Mouse (Mus musculus): Measurements from ENCODE around the gene Gas7. TPM values are rescaled to one million over a fixed set of nuclear protein-coding genes. Genes with fewer than 3 reads are reported as not detected.

Gas7 gene
- polyA plus RNA-seq, 1 experiment from 2014 or later = 3.5 TPM

DNA sequence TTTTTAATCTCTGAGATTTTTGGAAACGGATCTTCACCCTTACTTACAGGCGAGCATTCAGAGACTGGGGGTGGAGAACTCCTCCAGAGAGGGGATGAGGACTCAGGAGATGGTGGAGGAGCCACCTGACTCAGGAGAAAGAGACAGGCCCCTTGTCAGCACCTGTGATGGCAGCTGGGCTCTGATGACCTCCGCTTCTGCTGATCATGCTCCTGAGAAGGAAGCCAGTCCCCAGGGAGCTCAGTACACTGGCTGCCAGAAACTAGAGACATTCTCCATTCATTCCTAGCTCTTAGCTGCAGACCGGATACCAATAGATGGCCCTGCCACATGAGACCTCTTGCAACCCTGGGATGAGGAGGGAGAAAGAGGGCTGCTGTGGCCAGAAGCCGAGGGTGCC is 187.6 kb downstream of the Gas7 start:
- WGBS = 84% methylated on average over 5 of the region's 5 CpGs
- H3K4me1 ChIP-seq = no peaks in the 10 kb centered on the region
- no peak overlapping the region for H3K4me2 ChIP-seq (replicated peaks)
- ATAC-seq (ENCODE audit: low FRiP score, low read depth) = no peak
- H3K4me3 ChIP-seq = no peak overlapping the region
- no peaks in the 10 kb centered on the region for H3K27me3 ChIP-seq
- no peak overlapping the region for H3K27ac ChIP-seq (replicated peaks)
- H3K9me3 ChIP-seq = no peaks in the 10 kb centered on the region
- H3K36me3 ChIP-seq = no peaks in the 10 kb centered on the region
- H3K9ac ChIP-seq (replicated peaks) = no peak overlapping the region

GRCm38 (mm10) chr11:67643465-67643864 is 188.2 kb downstream of the Gas7 start:
- H3K27ac ChIP-seq (replicated peaks) = no peak overlapping the region
- no peak overlapping the region for H3K4me2 ChIP-seq (replicated peaks)
- no peak overlapping the region for H3K4me3 ChIP-seq
- 86% methylated on average over 3 of the region's 3 CpGs for WGBS
- no peaks in the 10 kb centered on the region for H3K4me1 ChIP-seq
- H3K27me3 ChIP-seq = no peaks in the 10 kb centered on the region
- ATAC-seq (ENCODE audit: low FRiP score, low read depth) = no peak
- H3K36me3 ChIP-seq = no peaks in the 10 kb centered on the region
- no peak overlapping the region for H3K9ac ChIP-seq (replicated peaks)
- H3K9me3 ChIP-seq = no peaks in the 10 kb centered on the region

- no peak for ATAC-seq (ENCODE audit: low FRiP score, low read depth)
- Histone ChIP-seq H3K4me1 (no peaks in the 10 kb centered on the region), H3K9ac (replicated peaks) (no peak overlapping the region), H3K4me3 (no peak overlapping the region), H3K27ac (replicated peaks) (no peak overlapping the region), H3K4me2 (replicated peaks) (no peak overlapping the region), H3K27me3 (no peaks in the 10 kb centered on the region), H3K36me3 (no peaks in the 10 kb centered on the region), H3K9me3 (no peaks in the 10 kb centered on the region)
- 87% methylated on average over 6 of the region's 6 CpGs for WGBS
Observed at GRCm38 (mm10) chr11:67644632-67645149, 189.5 kb downstream of the Gas7 start.

GRCm38 (mm10) chr11:67647745-67648144 is 192.5 kb downstream of the Gas7 start:
- ATAC-seq (ENCODE audit: low FRiP score, low read depth) = no peak
- no peak overlapping the region for H3K4me2 ChIP-seq (replicated peaks)
- peaks cover 8% of the 10 kb centered on the region; the same call in 1 of the 2 replicates for H3K4me1 ChIP-seq
- no peak overlapping the region for H3K4me3 ChIP-seq
- H3K27ac ChIP-seq (replicated peaks) = no peak overlapping the region
- no peaks in the 10 kb centered on the region for H3K9me3 ChIP-seq
- H3K9ac ChIP-seq (replicated peaks) = no peak overlapping the region
- no peaks in the 10 kb centered on the region for H3K36me3 ChIP-seq
- no peaks in the 10 kb centered on the region for H3K27me3 ChIP-seq
- WGBS = 29% methylated on average over 5 of the region's 5 CpGs

- 82% methylated on average over 11 of the region's 11 CpGs for WGBS
Observed at GRCm38 (mm10) chr11:67648651-67649407, 193.6 kb downstream of the Gas7 start.

DNA sequence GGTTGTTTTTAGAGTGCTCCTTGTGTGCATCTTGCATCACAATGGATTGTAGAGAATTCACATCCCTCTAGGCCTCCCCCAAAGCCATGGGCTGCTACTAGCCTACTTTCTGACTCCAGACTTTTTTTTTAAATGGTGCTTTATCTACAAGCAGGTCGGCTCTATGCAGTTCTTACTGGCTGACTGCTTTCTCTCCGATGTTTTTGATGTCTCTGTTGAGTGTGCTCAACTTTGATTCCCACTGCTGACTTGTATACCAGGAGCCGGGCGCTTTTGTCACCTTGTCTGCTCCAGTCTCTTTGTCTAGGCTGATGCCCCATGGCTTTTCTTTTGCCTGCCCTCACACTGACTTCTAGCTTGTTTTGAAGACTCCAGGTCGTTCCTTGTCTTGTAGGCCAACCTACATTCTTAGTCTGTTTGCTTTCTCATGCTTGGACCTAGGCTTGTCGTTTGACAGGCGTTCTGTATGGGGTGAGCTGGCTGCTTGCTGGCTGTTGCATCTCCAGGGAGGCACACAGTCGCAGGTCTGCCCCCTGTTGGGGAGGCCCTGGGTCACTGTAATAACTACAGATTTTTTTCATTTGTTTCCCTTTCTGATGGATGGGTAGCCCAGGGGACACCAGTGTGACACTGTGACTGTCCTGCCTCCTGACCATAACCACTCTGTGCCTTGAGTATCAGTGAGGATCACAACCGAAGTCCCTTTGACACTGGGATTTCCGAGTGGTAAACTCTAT is 194.9 kb downstream of the Gas7 start:
- peaks cover 13% of the 10 kb centered on the region; the same call in 1 of the 2 replicates for H3K4me1 ChIP-seq
- no peak overlapping the region for H3K4me3 ChIP-seq
- no peaks in the 10 kb centered on the region for H3K9me3 ChIP-seq
- H3K27me3 ChIP-seq = 0 out of 2 replicates have a peak, but pooled peaks cover 3% of the 10 kb centered on the region
- no peak overlapping the region for H3K27ac ChIP-seq (replicated peaks)
- no peaks in the 10 kb centered on the region for H3K36me3 ChIP-seq
- H3K9ac ChIP-seq (replicated peaks) = no peak overlapping the region
- H3K4me2 ChIP-seq (replicated peaks) = no peak overlapping the region
- 47% methylated on average over 10 of the region's 10 CpGs for WGBS
- no peak for ATAC-seq (ENCODE audit: low FRiP score, low read depth)

More at GRCm38 (mm10) chr11:67648651-67649407, 193.6 kb downstream of the Gas7 start:
- no peak for ATAC-seq (ENCODE audit: low FRiP score, low read depth)
- H3K4me2 ChIP-seq (replicated peaks) = no peak overlapping the region
- no peak overlapping the region for H3K27ac ChIP-seq (replicated peaks)
- H3K9ac ChIP-seq (replicated peaks) = no peak overlapping the region
- no peaks in the 10 kb centered on the region for H3K9me3 ChIP-seq
- no peak overlapping the region for H3K4me3 ChIP-seq
- H3K36me3 ChIP-seq = no peaks in the 10 kb centered on the region
- H3K4me1 ChIP-seq = peaks cover 13% of the 10 kb centered on the region; the same call in 1 of the 2 replicates
- 0 out of 2 replicates have a peak, but pooled peaks cover 3% of the 10 kb centered on the region for H3K27me3 ChIP-seq

DNA sequence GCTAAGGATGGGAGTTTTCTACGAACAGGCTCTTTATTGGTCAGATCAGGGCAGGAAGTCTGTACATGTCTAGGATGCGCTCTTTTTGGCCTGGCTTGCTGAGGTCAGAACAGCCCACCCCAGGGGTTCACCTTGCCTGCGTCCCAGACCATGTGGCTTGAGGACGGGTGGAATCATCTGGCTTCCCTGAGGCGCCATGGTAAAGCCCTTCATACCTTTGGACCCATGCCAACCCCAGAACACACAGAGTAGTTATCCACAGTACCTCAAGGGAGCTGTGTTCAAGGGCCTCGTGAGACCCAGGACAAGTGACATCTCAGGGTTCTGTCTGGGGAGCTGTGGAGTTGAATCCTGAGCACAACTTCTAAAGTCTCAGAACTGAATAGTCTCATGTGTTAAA is 196.5 kb downstream of the Gas7 start:
- H3K4me2 ChIP-seq (replicated peaks) = no peak overlapping the region
- H3K27ac ChIP-seq (replicated peaks) = no peak overlapping the region
- 86% methylated on average over 6 of the region's 6 CpGs for WGBS
- no peak for ATAC-seq (ENCODE audit: low FRiP score, low read depth)
- H3K9ac ChIP-seq (replicated peaks) = no peak overlapping the region
- H3K36me3 ChIP-seq = no peaks in the 10 kb centered on the region
- no peaks in the 10 kb centered on the region for H3K9me3 ChIP-seq
- peaks cover 13% of the 10 kb centered on the region; the same call in 1 of the 2 replicates for H3K4me1 ChIP-seq
- 0 out of 2 replicates have a peak, but pooled peaks cover 3% of the 10 kb centered on the region for H3K27me3 ChIP-seq
- no peak overlapping the region for H3K4me3 ChIP-seq

DNA sequence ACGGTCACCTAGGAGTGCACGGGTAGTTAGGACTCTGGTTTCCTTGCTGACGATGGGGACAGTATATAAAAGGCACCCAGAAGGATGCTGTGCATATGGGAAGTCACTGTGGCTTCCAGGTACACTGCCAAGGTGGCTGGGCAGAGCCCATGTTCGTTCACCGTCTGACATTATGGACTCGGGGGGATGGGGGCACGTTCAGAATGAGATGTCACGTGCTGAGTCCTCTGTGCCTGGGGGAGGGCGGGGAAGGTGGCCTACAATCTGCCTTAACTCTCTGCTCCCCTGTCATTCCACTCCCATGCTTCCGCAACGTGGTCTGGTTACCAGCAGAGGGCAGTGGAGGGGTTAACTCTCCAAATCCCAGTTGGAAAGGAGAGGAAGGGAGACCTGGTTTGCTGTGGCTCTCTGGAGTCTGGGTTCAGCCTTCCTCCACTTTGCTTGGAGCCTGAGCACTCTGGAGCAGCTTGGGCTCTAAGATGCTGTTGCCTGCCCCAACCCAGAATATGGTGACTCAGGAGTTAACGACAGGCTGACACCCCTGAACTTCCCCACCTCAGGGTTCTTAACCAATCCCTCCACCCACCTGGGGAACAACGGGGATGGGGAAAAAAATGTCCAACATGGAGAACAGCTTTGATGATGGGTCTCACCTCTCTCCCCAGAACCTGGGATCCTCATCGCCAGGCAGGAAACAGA is 197.1 kb downstream of the Gas7 start:
- peak overlapping the region; percentile 31 for H3K4me2 ChIP-seq (replicated peaks)
- H3K27me3 ChIP-seq = 0 out of 2 replicates have a peak, but pooled peaks cover 3% of the 10 kb centered on the region
- H3K4me3 ChIP-seq = peak overlapping the region; percentile 4; the same call in 1 of the 2 replicates
- H3K9ac ChIP-seq (replicated peaks) = no peak overlapping the region
- H3K36me3 ChIP-seq = no peaks in the 10 kb centered on the region
- WGBS = 18% methylated on average over 14 of the region's 14 CpGs
- ATAC-seq (ENCODE audit: low FRiP score, low read depth) = peak; percentile 38; the same call in 1 of the 2 replicates
- H3K4me1 ChIP-seq = peaks cover 13% of the 10 kb centered on the region; the same call in 1 of the 2 replicates
- H3K9me3 ChIP-seq = no peaks in the 10 kb centered on the region
- H3K27ac ChIP-seq (replicated peaks) = no peak overlapping the region

DNA sequence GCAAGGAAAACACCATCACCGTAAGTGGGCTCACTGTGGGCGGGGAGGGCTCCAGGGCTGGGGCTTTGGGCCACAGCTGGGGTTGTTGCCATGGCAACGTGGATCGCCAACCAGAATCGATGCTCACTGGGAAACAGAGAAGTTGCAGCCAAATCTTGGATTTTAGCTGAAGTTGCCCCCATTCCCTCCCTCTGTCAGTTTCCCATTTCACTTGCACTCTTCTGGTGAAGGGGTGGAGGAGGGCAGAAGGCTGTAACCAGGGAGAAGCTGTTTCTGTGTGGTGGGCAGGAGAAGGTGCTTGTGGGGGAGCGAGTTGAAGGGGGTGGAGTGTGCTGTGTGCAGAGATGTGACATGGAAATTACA is 197.6 kb downstream of the Gas7 start:
- Histone ChIP-seq H3K36me3 (no peaks in the 10 kb centered on the region), H3K27me3 (0 out of 2 replicates have a peak, but pooled peaks cover 3% of the 10 kb centered on the region), H3K4me2 (replicated peaks) (peak overlapping the region; percentile 31), H3K9ac (replicated peaks) (no peak overlapping the region), H3K4me3 (peak overlapping the region; percentile 4; the same call in 1 of the 2 replicates), H3K27ac (replicated peaks) (no peak overlapping the region), H3K9me3 (no peaks in the 10 kb centered on the region), H3K4me1 (peaks cover 13% of the 10 kb centered on the region; the same call in 1 of the 2 replicates)
- ATAC-seq (ENCODE audit: low FRiP score, low read depth) = no peak
- WGBS = 24% methylated on average over 6 of the region's 6 CpGs

GRCm38 (mm10) chr11:67653521-67654090 is 198.4 kb downstream of the Gas7 start:
- Histone ChIP-seq H3K27me3 (0 out of 2 replicates have a peak, but pooled peaks cover 3% of the 10 kb centered on the region), H3K27ac (replicated peaks) (no peak overlapping the region), H3K36me3 (no peaks in the 10 kb centered on the region), H3K4me2 (replicated peaks) (no peak overlapping the region), H3K9ac (replicated peaks) (no peak overlapping the region), H3K9me3 (no peaks in the 10 kb centered on the region), H3K4me3 (no peak overlapping the region), H3K4me1 (peaks cover 13% of the 10 kb centered on the region; the same call in 1 of the 2 replicates)
- 92% methylated on average over 9 of the region's 9 CpGs for WGBS
- no peak for ATAC-seq (ENCODE audit: low FRiP score, low read depth)

DNA sequence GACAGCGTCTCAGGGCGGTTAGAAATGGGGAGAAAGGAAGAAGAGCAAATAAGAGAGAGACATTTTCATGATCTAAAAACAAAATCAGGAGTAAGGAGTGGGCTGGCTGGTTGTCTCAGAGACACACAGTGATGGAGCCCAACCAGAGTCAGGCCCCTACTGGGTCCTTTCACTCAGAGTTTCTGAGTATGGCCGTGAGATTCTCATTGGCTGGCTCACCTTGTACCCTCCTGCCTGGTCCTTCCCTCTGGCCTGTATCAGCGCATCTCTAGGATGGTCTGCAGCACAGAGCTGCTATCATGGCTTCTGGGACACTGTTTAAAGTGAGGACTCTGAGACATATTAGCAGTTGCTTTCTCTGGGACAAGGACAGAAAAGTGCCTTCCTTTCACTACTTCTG is 199.3 kb downstream of the Gas7 start:
- Histone ChIP-seq H3K36me3 (no peaks in the 10 kb centered on the region), H3K4me2 (replicated peaks) (no peak overlapping the region), H3K4me3 (no peak overlapping the region), H3K9ac (replicated peaks) (no peak overlapping the region), H3K9me3 (no peaks in the 10 kb centered on the region), H3K4me1 (peaks cover 13% of the 10 kb centered on the region; the same call in 1 of the 2 replicates), H3K27ac (replicated peaks) (no peak overlapping the region), H3K27me3 (0 out of 2 replicates have a peak, but pooled peaks cover 3% of the 10 kb centered on the region)
- ATAC-seq (ENCODE audit: low FRiP score, low read depth) = no peak
- WGBS = 76% methylated on average over 4 of the region's 4 CpGs
